Mouse (Mus musculus) limb, embryonic 13.5 days (tissue): ENCODE data around the gene Trnp1. TPM values are rescaled to one million over a fixed set of nuclear protein-coding genes. Genes with fewer than 3 reads are reported as not detected.

Source experiments
- ATAC-seq: fragments of 200-750 bp; cut with Nextera tagmentation; 2 replicates; pipeline ENCODE4 v1.8.0; 2017; ENCODE audit warnings: low read depth, moderate number of reproducible peaks, moderate TSS enrichment; ENCODE audit not compliant: low FRiP score
- H3K27ac ChIP-seq: fragments of 300-500 bp; sonication (generic); 2 replicates; pipeline ENCODE4 v1.5.1; 2015; ENCODE audit warnings: inconsistent platforms, mild to moderate bottlenecking, moderate library complexity
- H3K27me3 ChIP-seq: fragments of 300-500 bp; sonication (generic); 2 replicates; pipeline ENCODE4 v1.6.1; 2015; ENCODE audit warnings: mild to moderate bottlenecking, inconsistent platforms
- H3K36me3 ChIP-seq: fragments of 300-500 bp; sonication (generic); 2 replicates; pipeline ENCODE4 v1.6.1; 2015; ENCODE audit warnings: inconsistent platforms, mild to moderate bottlenecking, moderate library complexity
- H3K4me1 ChIP-seq: fragments of 300-500 bp; sonication (generic); 2 replicates; pipeline ENCODE4 v1.6.1; 2015; ENCODE audit warnings: inconsistent platforms
- H3K4me2 ChIP-seq: fragments of 300-500 bp; sonication (generic); replicated peaks from 2 replicates; pipeline ENCODE4 v1.6.1; 2015; ENCODE audit warnings: inconsistent platforms, mild to moderate bottlenecking, moderate library complexity
- H3K4me3 ChIP-seq: fragments of 300-500 bp; sonication (generic); 2 replicates; pipeline ENCODE4 v1.5.1; 2015; ENCODE audit warnings: moderate library complexity, mild to moderate bottlenecking, inconsistent platforms
- H3K9ac ChIP-seq: fragments of 300-500 bp; sonication (generic); 2 replicates; pipeline ENCODE4 v1.6.1; 2015; ENCODE audit warnings: mild to moderate bottlenecking, inconsistent platforms
- H3K9me3 ChIP-seq: fragments of 300-500 bp; sonication (generic); 2 replicates; pipeline ENCODE4 v1.6.1; 2016; ENCODE audit warnings: inconsistent platforms
- whole genome bisulfite sequencing: fragments of 180-500 bp; shearing (Covaris S2); methylation state at CpG from one replicate; pipeline ENCODE4 v1.1.7; 2015; 5-methylcytosine and 5-hydroxymethylcytosine counted together
- polyA plus RNA-seq: library from polyadenylated mRNA; unstranded; fragments of >200 nt; fragmentation: Nextera tagmentation; extraction: Ambion mirVana; gene quantifications from 2 replicates; pipeline ENCODE4 v1.2.1, GENCODE M21; 2015

Trnp1 gene
- polyA plus RNA-seq, 1 experiment from 2014 or later: 3.3 TPM

DNA sequence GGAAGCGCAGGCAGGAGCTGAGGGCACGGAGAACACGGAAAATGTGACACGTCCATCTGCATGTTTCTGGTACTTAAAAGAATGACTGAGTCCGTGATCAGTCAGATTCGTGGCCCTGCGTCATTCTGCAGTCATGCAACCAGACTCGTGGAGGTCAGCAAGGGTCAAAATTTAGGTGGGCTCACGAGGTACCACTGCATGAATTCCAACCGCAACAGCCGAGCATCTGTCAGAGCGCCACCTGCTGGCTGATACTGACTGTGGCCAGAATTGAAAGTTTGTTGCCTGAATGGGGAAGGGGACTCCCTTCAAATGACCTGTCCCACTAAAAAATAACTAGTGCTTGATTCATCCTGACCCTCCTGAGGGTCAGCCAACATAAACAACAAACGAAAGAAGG lies 48.6 kb downstream of the Trnp1 start:
- H3K9me3 ChIP-seq: no peaks in the 10 kb centered on the region
- no peak overlapping the region for H3K9ac ChIP-seq
- no peaks in the 10 kb centered on the region for H3K27me3 ChIP-seq
- ATAC-seq: no peak
- peaks cover 15% of the 10 kb centered on the region for H3K4me1 ChIP-seq
- no peak overlapping the region for H3K27ac ChIP-seq
- no peaks in the 10 kb centered on the region for H3K36me3 ChIP-seq
- H3K4me2 ChIP-seq: 0 out of 2 replicates have a peak overlapping the region, but pooled peaks have one; percentile 23
- H3K4me3 ChIP-seq: no peak overlapping the region
- 16% methylated on average over 13 of the region's 13 CpGs for whole genome bisulfite sequencing

DNA sequence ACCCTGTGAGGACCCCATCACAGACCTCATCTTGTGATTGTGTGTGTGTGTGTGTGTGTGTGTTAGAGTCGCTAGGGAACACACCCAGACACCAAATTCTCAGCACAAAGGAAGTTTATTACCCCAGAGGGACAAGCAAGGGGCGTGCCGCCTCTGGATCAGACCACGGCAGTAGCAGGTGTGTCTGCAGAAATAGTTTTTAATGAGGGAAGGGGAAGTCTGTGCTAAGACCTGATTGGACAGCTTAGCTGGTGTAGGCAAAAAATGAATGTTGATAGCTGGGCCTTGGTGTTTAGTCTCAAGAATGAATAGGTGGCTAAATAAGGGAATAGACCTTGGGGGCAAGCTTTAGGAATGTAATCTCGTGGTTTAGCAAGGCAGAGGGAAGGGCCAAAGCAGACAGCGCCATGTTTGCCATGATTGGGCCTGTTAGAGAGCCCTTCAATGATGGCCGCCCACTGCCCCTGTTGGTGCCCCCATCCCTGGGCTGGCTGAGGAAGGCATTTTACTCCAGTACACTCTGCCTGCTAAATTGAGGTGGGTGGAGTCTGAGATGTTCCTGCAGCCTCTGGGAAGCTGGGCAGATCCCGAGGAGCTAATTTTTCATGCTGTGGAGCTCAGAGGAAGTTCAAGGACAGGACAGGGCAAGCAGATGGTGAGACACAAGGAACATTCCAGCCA lies 49.5 kb downstream of the Trnp1 start:
- WGBS: 38% methylated on average over 8 of the region's 8 CpGs
- no peak for ATAC-seq

DNA sequence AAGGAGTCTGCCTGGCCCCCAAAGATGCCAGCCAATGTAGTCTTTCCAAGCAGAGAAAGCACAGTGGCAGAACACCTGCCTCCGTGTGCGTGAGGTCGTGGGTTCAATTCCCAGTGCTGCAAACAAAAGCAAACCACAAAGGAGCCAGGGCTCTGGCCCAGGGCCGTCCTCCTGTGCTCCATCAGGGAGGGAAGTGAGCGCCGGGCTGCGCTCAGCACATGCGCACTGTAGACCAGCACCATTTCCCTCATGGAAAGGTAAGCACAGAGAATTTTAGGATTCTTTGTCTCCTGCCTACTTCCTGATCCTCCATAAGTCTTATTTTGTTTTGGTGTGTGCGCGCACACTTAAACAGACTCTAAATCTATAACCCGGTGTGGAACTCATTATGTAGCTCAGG lies 50.4 kb downstream of the Trnp1 start:
- Histone ChIP-seq H3K4me2 (no peak overlapping the region), H3K27ac (no peak overlapping the region), H3K9me3 (no peaks in the 10 kb centered on the region), H3K9ac (no peak overlapping the region), H3K36me3 (no peaks in the 10 kb centered on the region), H3K4me3 (no peak overlapping the region), H3K27me3 (no peaks in the 10 kb centered on the region), H3K4me1 (peaks cover 18% of the 10 kb centered on the region)
- no peak for ATAC-seq
- WGBS: 84% methylated on average over 11 of the region's 11 CpGs

More for the DNA sequence above, 49.5 kb downstream of the Trnp1 start:
- peaks cover 15% of the 10 kb centered on the region for H3K4me1 ChIP-seq
- H3K4me3 ChIP-seq: no peak overlapping the region
- H3K36me3 ChIP-seq: no peaks in the 10 kb centered on the region
- H3K27ac ChIP-seq: 0 out of 2 replicates have a peak overlapping the region, but pooled peaks have one; percentile 2
- H3K9ac ChIP-seq: no peak overlapping the region
- H3K4me2 ChIP-seq: no peak overlapping the region
- no peaks in the 10 kb centered on the region for H3K27me3 ChIP-seq
- H3K9me3 ChIP-seq: no peaks in the 10 kb centered on the region

DNA sequence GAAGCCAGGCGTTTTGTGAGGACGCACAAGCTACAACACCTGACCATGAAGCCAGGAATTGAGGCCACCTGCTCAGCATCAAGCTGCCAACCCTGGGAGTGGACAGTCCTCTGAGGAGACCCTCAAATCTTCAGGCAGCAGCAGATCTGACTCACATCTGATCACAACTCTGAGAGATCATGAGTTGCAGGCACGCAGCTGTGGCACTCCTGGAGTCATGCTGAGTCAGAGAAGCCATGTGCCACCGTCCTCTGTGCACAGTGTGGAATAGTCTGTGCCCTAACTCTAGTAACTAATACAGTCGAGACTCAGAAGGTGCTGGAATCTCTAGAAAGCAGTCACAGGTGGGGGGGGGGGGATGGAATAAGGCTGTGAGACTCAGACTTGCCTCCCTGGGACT lies 51.0 kb downstream of the Trnp1 start:
- Histone ChIP-seq H3K4me2 (no peak overlapping the region), H3K27me3 (no peaks in the 10 kb centered on the region), H3K9me3 (no peaks in the 10 kb centered on the region), H3K9ac (no peak overlapping the region), H3K27ac (no peak overlapping the region), H3K36me3 (no peaks in the 10 kb centered on the region), H3K4me3 (no peak overlapping the region), H3K4me1 (peaks cover 22% of the 10 kb centered on the region)
- ATAC-seq: no peak
- 41% methylated on average over 5 of the region's 5 CpGs for WGBS

DNA sequence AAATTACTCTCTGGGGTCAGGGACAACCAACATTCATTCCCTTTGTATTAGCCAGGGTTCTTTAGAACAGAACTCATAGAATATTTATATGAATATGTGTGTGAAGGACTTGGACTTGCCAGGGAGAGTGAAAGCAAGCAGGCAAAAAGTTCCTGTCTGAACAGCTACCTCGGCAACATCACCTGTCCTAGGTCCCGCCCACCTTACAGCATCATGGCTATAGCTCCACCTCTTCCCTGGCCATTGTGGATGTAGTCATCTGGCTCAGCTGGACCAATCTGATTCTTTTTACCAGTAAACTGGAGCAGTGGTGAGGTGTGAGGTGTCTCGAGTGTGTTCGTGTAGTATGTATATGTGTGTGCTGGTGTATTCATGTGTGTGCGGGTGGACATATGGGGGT lies 52.6 kb downstream of the Trnp1 start:
- H3K36me3 ChIP-seq: no peaks in the 10 kb centered on the region

DNA sequence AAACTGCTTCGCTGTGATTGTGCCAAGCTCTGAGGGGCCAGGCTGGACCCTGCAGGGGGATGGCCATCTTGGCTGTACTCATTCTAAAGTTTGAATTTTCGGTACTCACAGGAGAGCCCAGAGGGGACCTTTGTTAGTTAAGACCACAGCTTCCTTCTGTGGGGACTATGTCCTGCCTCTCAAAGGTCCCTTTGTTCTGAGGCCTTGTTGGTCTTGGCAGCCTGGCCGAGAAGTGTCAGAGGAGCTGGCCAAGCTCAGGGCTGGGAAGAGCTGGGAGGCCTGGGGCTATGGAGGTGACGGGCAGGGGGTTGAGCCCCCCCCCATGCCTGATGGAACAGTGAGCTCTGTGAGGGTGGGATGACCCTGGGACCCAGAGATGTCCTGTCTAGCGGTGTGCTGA lies 55.3 kb downstream of the Trnp1 start:
- Histone ChIP-seq H3K9ac (no peak overlapping the region; the same call in 1 of the 2 replicates), H3K4me1 (peaks cover 40% of the 10 kb centered on the region), H3K27ac (peak overlapping the region; percentile 86), H3K27me3 (no peaks in the 10 kb centered on the region), H3K4me2 (peak overlapping the region; percentile 21; the same call in 1 of the 2 replicates), H3K9me3 (no peaks in the 10 kb centered on the region), H3K4me3 (no peak overlapping the region), H3K36me3 (no peaks in the 10 kb centered on the region)
- 59% methylated on average over 5 of the region's 5 CpGs for WGBS
- ATAC-seq: 0 out of 2 replicates have a peak, but pooled peaks have one; percentile 31

More for the DNA sequence above, 52.6 kb downstream of the Trnp1 start:
- H3K27me3 ChIP-seq: no peaks in the 10 kb centered on the region
- H3K27ac ChIP-seq: no peak overlapping the region
- H3K4me3 ChIP-seq: no peak overlapping the region
- no peak overlapping the region for H3K4me2 ChIP-seq
- WGBS: 91% methylated on average over 5 of the region's 5 CpGs
- H3K9me3 ChIP-seq: no peaks in the 10 kb centered on the region
- H3K9ac ChIP-seq: no peak overlapping the region
- peaks cover 33% of the 10 kb centered on the region for H3K4me1 ChIP-seq
- ATAC-seq: no peak

DNA sequence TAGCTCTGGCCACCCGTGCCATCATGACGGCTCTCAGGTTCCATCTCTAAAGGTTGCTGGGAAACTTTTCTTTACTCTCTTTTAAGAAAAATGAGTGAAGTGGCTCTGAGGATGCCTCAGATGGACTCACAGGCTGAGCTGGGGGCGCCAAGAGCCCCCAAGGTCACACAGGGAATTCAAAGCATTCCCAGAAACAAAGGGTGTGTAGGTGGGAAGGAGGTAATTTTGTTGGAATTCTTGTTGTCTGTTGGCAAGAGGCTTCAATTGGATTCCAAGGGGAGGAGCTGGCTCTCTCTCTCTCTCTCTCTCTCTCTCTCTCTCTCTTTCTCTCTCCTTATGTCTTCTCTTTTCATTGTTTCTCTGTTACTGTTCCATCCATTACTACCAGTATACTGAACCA lies 56.2 kb downstream of the Trnp1 start:
- peaks cover 43% of the 10 kb centered on the region for H3K4me1 ChIP-seq
- ATAC-seq: no peak

More for the DNA sequence above, 56.2 kb downstream of the Trnp1 start:
- Histone ChIP-seq H3K27ac (peak overlapping the region; percentile 86), H3K9me3 (no peaks in the 10 kb centered on the region), H3K27me3 (no peaks in the 10 kb centered on the region), H3K36me3 (no peaks in the 10 kb centered on the region), H3K4me2 (no peak overlapping the region), H3K9ac (no peak overlapping the region), H3K4me3 (no peak overlapping the region)
- WGBS: 42% methylated on average over 3 of the region's 3 CpGs

Other genes with a start within 250 kb of the Trnp1 start
- gene Sytl1, start 235.4 kb downstream of the Trnp1 start, polyA plus RNA-seq: 5.5 and 5.6 TPM in 2 replicates
- 84.0 and 86.8 TPM in 2 replicates for gene Tmem222, start 220.8 kb downstream of the Trnp1 start, polyA plus RNA-seq
- 13.3 and 14.1 TPM in 2 replicates for gene Wdtc1, start 145.1 kb downstream of the Trnp1 start, polyA plus RNA-seq
- gene Slc9a1, start 128.8 kb downstream of the Trnp1 start, polyA plus RNA-seq: 8.1 and 8.8 TPM in 2 replicates
- 0.87 and 0.92 TPM in 2 replicates for gene Tent5b, start 18.4 kb downstream of the Trnp1 start, polyA plus RNA-seq
- gene Kdf1, start 20.4 kb upstream of the Trnp1 start, polyA plus RNA-seq: 8.6 and 10.3 TPM in 2 replicates
- gene Nudc, start 47.4 kb upstream of the Trnp1 start, polyA plus RNA-seq: 291 and 309 TPM in 2 replicates
- 0.13 and 0.28 TPM in 2 replicates for gene Nr0b2, start 54.8 kb upstream of the Trnp1 start, polyA plus RNA-seq
- gene Gpatch3, start 76.2 kb upstream of the Trnp1 start, polyA plus RNA-seq: 7.5 and 9.5 TPM in 2 replicates
- 18.0 and 19.6 TPM in 2 replicates for gene Gpn2, start 85.8 kb upstream of the Trnp1 start, polyA plus RNA-seq
- 68.0 and 81.3 TPM in 2 replicates for gene Sfn, start 103.6 kb upstream of the Trnp1 start, polyA plus RNA-seq
- 3.1 and 5.9 TPM in 2 replicates for gene Zdhhc18, start 151.6 kb upstream of the Trnp1 start, polyA plus RNA-seq
- 14.7 and 17.1 TPM in 2 replicates for gene Pigv, start 174.1 kb upstream of the Trnp1 start, polyA plus RNA-seq